Comparison of ENCODE assay signal across 10 mouse cellular contexts in genomic region chr17:35066084-35066483, GRCm38 (mm10). TPM values are rescaled to one million over a fixed set of nuclear protein-coding genes. Genes with fewer than 3 reads are reported as not detected.
DNase-seq lines count a peak whose midpoint lies in the region; ATAC-seq and TF ChIP-seq lines count a peak whose summit lies in the region.
"Had no signal": no experiment of that assay in that cellular context is flagged by ENCODE, and none has a peak within 500 bp of the region (broad histone marks: within the 10 kb centered on the region; RNA-seq: fewer than 3 reads in every experiment).

Gene Mpig6b (minus strand): TSS chr17:35066184.

- no peak for TF ChIP-seq CTCF in midbrain, postnatal 0 days (IDR thresholded peaks at IDR 0.05)

- H3K36me3 ChIP-seq in kidney, embryonic 16.5 days (ENCODE audit: insufficient read depth, low read length): peaks cover 18% of the 10 kb centered on the region
- peaks cover 23% of the 10 kb centered on the region for H3K36me3 ChIP-seq in embryonic facial prominence, embryonic 13.5 days
- H3K36me3 ChIP-seq in intestine, embryonic 15.5 days: peaks cover 4% of the 10 kb centered on the region; the same call in 1 of the 2 replicates
- peaks cover 6% of the 10 kb centered on the region; the same call in 1 of the 2 replicates for H3K36me3 ChIP-seq in midbrain, postnatal 0 days (ENCODE audit: insufficient read depth, low read length)

- peak within 1 kb of the TSS; percentile 43 for H3K4me3 ChIP-seq in kidney, embryonic 16.5 days (ENCODE audit: low read length)
- peak within 1 kb of the TSS; percentile 41 for H3K4me3 ChIP-seq in embryonic facial prominence, embryonic 13.5 days
- peak within 1 kb of the TSS; percentile 32 for H3K4me3 ChIP-seq in intestine, embryonic 15.5 days (replicated peaks)
- H3K4me3 ChIP-seq in midbrain, postnatal 0 days (ENCODE audit: low read depth, low read length): peak within 1 kb of the TSS; percentile 16; the same call in 1 of the 2 replicates

- peak within 1 kb of the TSS; percentile 59 for H3K4me2 ChIP-seq in kidney, embryonic 16.5 days (replicated peaks; ENCODE audit: low read depth, low read length)
- peak within 1 kb of the TSS; percentile 66 for H3K4me2 ChIP-seq in embryonic facial prominence, embryonic 13.5 days
- H3K4me2 ChIP-seq in intestine, embryonic 15.5 days (replicated peaks): peak within 1 kb of the TSS; percentile 73
- H3K4me2 ChIP-seq in midbrain, postnatal 0 days (ENCODE audit: low read depth, low read length, poor library complexity, severe bottlenecking): peak within 1 kb of the TSS; percentile 38

- intact Hi-C loops in left cerebral cortex, postnatal 4 days (cut with DNase I): no loop called here

- WGBS in kidney, embryonic 16.5 days: 48% methylated on average over 10 of the region's 10 CpGs
- 42% methylated on average over 10 of the region's 10 CpGs for WGBS in embryonic facial prominence, embryonic 13.5 days
- 57% methylated on average over 10 of the region's 10 CpGs for WGBS in intestine, embryonic 15.5 days
- 50% methylated on average over 10 of the region's 10 CpGs for WGBS in midbrain, postnatal 0 days

- no peak for DNase-seq in kidney, postnatal 25 days
- DNase-seq in midbrain, postnatal 0 days (ENCODE audit: low spot score): no peak
- no peak for DNase-seq in left cerebral cortex, postnatal 4 days
- DNase-seq: cerebellum, postnatal 36 days; right cerebral cortex, postnatal 14 days had no signal

- no peaks in the 10 kb centered on the region for H3K9me3 ChIP-seq in kidney, embryonic 16.5 days (ENCODE audit: low read length)
- H3K9me3 ChIP-seq in embryonic facial prominence, embryonic 13.5 days: no peaks in the 10 kb centered on the region
- H3K9me3 ChIP-seq in intestine, embryonic 15.5 days: no peaks in the 10 kb centered on the region
- no peaks in the 10 kb centered on the region for H3K9me3 ChIP-seq in midbrain, postnatal 0 days (ENCODE audit: low read length)

- ATAC-seq in kidney, embryonic 16.5 days (ENCODE audit: low FRiP score, low TSS enrichment): no peak
- no peak for ATAC-seq in embryonic facial prominence, embryonic 13.5 days (ENCODE audit: insufficient number of reproducible peaks, insufficient read depth, low FRiP score, low TSS enrichment, low read depth)
- ATAC-seq in intestine, embryonic 15.5 days: no peak
- ATAC-seq in midbrain, postnatal 0 days (ENCODE audit: low FRiP score): no peak
- ATAC-seq in granulocyte monocyte progenitor cell, adult 5-6 weeks (replicated peaks; ENCODE audit: poor library complexity, severe bottlenecking): no peak
- ATAC-seq in megakaryocyte progenitor cell, adult 5-6 weeks (replicated peaks; ENCODE audit: poor library complexity): no peak

- H3K4me1 ChIP-seq in kidney, embryonic 16.5 days (ENCODE audit: insufficient read depth, low read length): peaks cover 24% of the 10 kb centered on the region
- H3K4me1 ChIP-seq in embryonic facial prominence, embryonic 13.5 days: peaks cover 20% of the 10 kb centered on the region
- peaks cover 45% of the 10 kb centered on the region for H3K4me1 ChIP-seq in intestine, embryonic 15.5 days (replicated peaks)
- no peaks in the 10 kb centered on the region; the same call in 1 of the 2 replicates for H3K4me1 ChIP-seq in midbrain, postnatal 0 days (ENCODE audit: insufficient read depth, low read length)

- peak within 1 kb of the TSS; percentile 29 for H3K9ac ChIP-seq in kidney, embryonic 16.5 days (replicated peaks; ENCODE audit: low read length)
- peak within 1 kb of the TSS; percentile 58 for H3K9ac ChIP-seq in embryonic facial prominence, embryonic 13.5 days
- H3K9ac ChIP-seq in intestine, embryonic 15.5 days: peak within 1 kb of the TSS; percentile 42
- H3K9ac ChIP-seq in midbrain, postnatal 0 days (replicated peaks; ENCODE audit: low read length, poor library complexity, severe bottlenecking): no peak within 1 kb of the TSS

- peak within 1 kb of the TSS; percentile 56 for H3K27ac ChIP-seq in kidney, embryonic 16.5 days (ENCODE audit: low read length)
- H3K27ac ChIP-seq in embryonic facial prominence, embryonic 13.5 days: peak within 1 kb of the TSS; percentile 60; the same call in 1 of the 2 replicates
- peak within 1 kb of the TSS; percentile 52 for H3K27ac ChIP-seq in intestine, embryonic 15.5 days
- no peak within 1 kb of the TSS for H3K27ac ChIP-seq in midbrain, postnatal 0 days (ENCODE audit: low read depth, low read length)

- 0 out of 2 replicates have a peak, but pooled peaks cover 7% of the 10 kb centered on the region for H3K27me3 ChIP-seq in kidney, embryonic 16.5 days (ENCODE audit: insufficient read depth, low read length)
- H3K27me3 ChIP-seq in embryonic facial prominence, embryonic 13.5 days: peaks cover 56% of the 10 kb centered on the region
- 0 out of 2 replicates have a peak, but pooled peaks cover 6% of the 10 kb centered on the region for H3K27me3 ChIP-seq in intestine, embryonic 15.5 days (replicated peaks)
- peaks cover 20% of the 10 kb centered on the region; the same call in 1 of the 2 replicates for H3K27me3 ChIP-seq in midbrain, postnatal 0 days (ENCODE audit: insufficient read depth, low read length)

RNA-seq across cellular contexts. Expression of gene Mpig6b, which starts in this region (rescaled TPM):
- 0.49 and 0.52 TPM in 2 replicates for polyA plus RNA-seq in kidney, embryonic 16.5 days (2015; fragmentation: Nextera tagmentation; extraction: Ambion mirVana)
- 0.77 and 0.89 TPM in 2 replicates for polyA plus RNA-seq in embryonic facial prominence, embryonic 13.5 days (2015; fragmentation: Nextera tagmentation; extraction: Ambion mirVana)
- polyA plus RNA-seq in intestine, embryonic 15.5 days (2015; fragmentation: Nextera tagmentation; extraction: Ambion mirVana): 0.23 and 0.35 TPM in 2 replicates
- total RNA-seq in midbrain, postnatal 0 days (2014; rRNA removed): not detected in 2 replicates
- not detected in 2 replicates for polyA plus RNA-seq in midbrain, postnatal 0 days (2015; fragmentation: Nextera tagmentation; extraction: Ambion mirVana)
- total RNA-seq in granulocyte monocyte progenitor cell, adult 5-6 weeks (2014; fragmentation: Nextera tagmentation): not detected in 2 replicates
- not detected in 2 replicates for total RNA-seq in granulocyte monocyte progenitor cell, adult 5-6 weeks (2017)
- not detected for total RNA-seq in left cerebral cortex, postnatal 4 days (2021)
- not detected in 2 replicates for total RNA-seq in megakaryocyte progenitor cell, adult 5-6 weeks (2015)
- not detected in 2 replicates for total RNA-seq in megakaryocyte progenitor cell, adult 5-6 weeks (2017)
